Mouse (Mus musculus): ENCODE results near the gene 2310046K23Rik.
A peak's percentile ranks its signal among the peaks of the same experiment; 100 is the strongest.
"Not testable (repeated sequence)": the region's sequence is repeated elsewhere in the genome, so short reads cannot be mapped to it uniquely, and the experiment has no call there.

Gene 2310046K23Rik

GRCm38 (mm10) chr3:92512325-92512724, 22.0 kb downstream of the 2310046K23Rik start:
- TF ChIP-seq POU5F1 (IDR thresholded peaks at IDR 0.05; ENCODE audit: borderline replicate concordance, low read length) (no peak), NANOG (IDR thresholded peaks at IDR 0.05; ENCODE audit: borderline replicate concordance, low read length) (no peak), CTCF (conservative IDR thresholded peaks at IDR 0.05; ENCODE audit: low read length) (no peak)
- H3K4me1 ChIP-seq (replicated peaks; ENCODE audit: low read depth, low read length), result no peaks in the 10 kb centered on the region
- no peaks in the 10 kb centered on the region for H3K36me3 ChIP-seq (ENCODE audit: insufficient read depth, low read length)
- H3K4me3 ChIP-seq (replicated peaks; ENCODE audit: low read length), result no peak overlapping the region
- H3K9me3 ChIP-seq (ENCODE audit: low read length), result no peaks in the 10 kb centered on the region
- H3K27me3 ChIP-seq (ENCODE audit: insufficient read depth, low read length), result no peaks in the 10 kb centered on the region

GRCm38 (mm10) chr3:92510786-92511185, 23.5 kb downstream of the 2310046K23Rik start:
- Histone ChIP-seq H3K4me3 (replicated peaks; ENCODE audit: low read length) (no peak overlapping the region), H3K36me3 (ENCODE audit: insufficient read depth, low read length) (no peaks in the 10 kb centered on the region), H3K27me3 (ENCODE audit: insufficient read depth, low read length) (no peaks in the 10 kb centered on the region), H3K9me3 (ENCODE audit: low read length) (no peaks in the 10 kb centered on the region), H3K4me1 (replicated peaks; ENCODE audit: low read depth, low read length) (no peaks in the 10 kb centered on the region)
- TF ChIP-seq POU5F1 (IDR thresholded peaks at IDR 0.05; ENCODE audit: borderline replicate concordance, low read length) (no peak), CTCF (conservative IDR thresholded peaks at IDR 0.05; ENCODE audit: low read length) (peak; percentile 32)

DNA sequence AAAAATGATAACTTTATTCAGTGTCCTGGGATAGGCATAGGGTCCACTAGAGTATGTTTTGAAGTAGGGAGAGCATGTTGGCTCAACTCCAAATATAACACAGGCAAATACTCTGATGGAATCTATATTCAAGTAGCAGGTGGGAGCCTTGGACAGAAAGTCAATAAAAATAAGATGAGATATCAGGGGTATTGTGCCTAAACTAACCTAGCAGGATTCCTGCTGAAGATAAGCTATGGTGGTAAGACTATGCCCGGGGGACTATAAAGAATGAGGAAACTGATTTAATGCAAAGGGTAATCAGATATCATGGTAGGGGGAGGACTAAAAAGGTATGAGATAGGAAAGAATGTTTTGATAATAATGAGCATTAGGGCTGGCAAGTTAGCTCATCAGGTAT, 26.1 kb downstream of the 2310046K23Rik start:
- TF ChIP-seq NANOG (IDR thresholded peaks at IDR 0.05; ENCODE audit: borderline replicate concordance, low read length) (no peak), POU5F1 (IDR thresholded peaks at IDR 0.05; ENCODE audit: borderline replicate concordance, low read length) (no peak), CTCF (conservative IDR thresholded peaks at IDR 0.05; ENCODE audit: low read length) (no peak)

GRCm38 (mm10) chr3:92503528-92503927, 30.8 kb downstream of the 2310046K23Rik start:
- no peaks in the 10 kb centered on the region for H3K27me3 ChIP-seq (ENCODE audit: insufficient read depth, low read length)
- H3K36me3 ChIP-seq (ENCODE audit: insufficient read depth, low read length), result no peaks in the 10 kb centered on the region
- no peaks in the 10 kb centered on the region for H3K9me3 ChIP-seq (ENCODE audit: low read length)
- no peak for TF ChIP-seq NANOG (IDR thresholded peaks at IDR 0.05; ENCODE audit: borderline replicate concordance, low read length)
- TF ChIP-seq POU5F1 (IDR thresholded peaks at IDR 0.05; ENCODE audit: borderline replicate concordance, low read length), result no peak
- no peak for TF ChIP-seq CTCF (conservative IDR thresholded peaks at IDR 0.05; ENCODE audit: low read length)
- H3K4me3 ChIP-seq (replicated peaks; ENCODE audit: low read length), result no peak overlapping the region
- no peaks in the 10 kb centered on the region for H3K4me1 ChIP-seq (replicated peaks; ENCODE audit: low read depth, low read length)

More for the DNA sequence above, 26.1 kb downstream of the 2310046K23Rik start:
- no peak overlapping the region for H3K4me3 ChIP-seq (replicated peaks; ENCODE audit: low read length)
- H3K4me1 ChIP-seq (replicated peaks; ENCODE audit: low read depth, low read length), result no peaks in the 10 kb centered on the region
- no peaks in the 10 kb centered on the region for H3K27me3 ChIP-seq (ENCODE audit: insufficient read depth, low read length)
- H3K9me3 ChIP-seq (ENCODE audit: low read length), result no peaks in the 10 kb centered on the region
- H3K36me3 ChIP-seq (ENCODE audit: insufficient read depth, low read length), result no peaks in the 10 kb centered on the region

- H3K4me3 ChIP-seq (replicated peaks; ENCODE audit: low read length), result no peak within 1 kb of the TSS
- H3K4me1 ChIP-seq (replicated peaks; ENCODE audit: low read depth, low read length), result no peaks in the 10 kb centered on the region
- no peaks in the 10 kb centered on the region for H3K36me3 ChIP-seq (ENCODE audit: insufficient read depth, low read length)
- H3K9me3 ChIP-seq (ENCODE audit: low read length), result no peaks in the 10 kb centered on the region
- TF ChIP-seq POU5F1 (IDR thresholded peaks at IDR 0.05; ENCODE audit: borderline replicate concordance, low read length) (no peak), CTCF (conservative IDR thresholded peaks at IDR 0.05; ENCODE audit: low read length) (no peak)
- H3K27me3 ChIP-seq (ENCODE audit: insufficient read depth, low read length), result no peaks in the 10 kb centered on the region
These were observed 33.9 kb downstream of the 2310046K23Rik start, which contains the start of gene Sprr4 for GRCm38 (mm10) chr3:92500393-92500792. Gene Sprr4, minus strand, starts transcription at chr3:92500493.

- H3K4me3 ChIP-seq (replicated peaks; ENCODE audit: low read length); H3K4me1 ChIP-seq (replicated peaks; ENCODE audit: low read depth, low read length); H3K27me3 ChIP-seq (ENCODE audit: insufficient read depth, low read length); H3K36me3 ChIP-seq (ENCODE audit: insufficient read depth, low read length); H3K9me3 ChIP-seq (ENCODE audit: low read length): not testable (repeated sequence)
These were observed 44.0 kb downstream of the 2310046K23Rik start for GRCm38 (mm10) chr3:92490262-92490661.

- Histone ChIP-seq H3K27me3 (ENCODE audit: insufficient read depth, low read length) (peaks cover 2% of the 10 kb centered on the region; the same call in 1 of the 2 replicates), H3K36me3 (ENCODE audit: insufficient read depth, low read length) (no peaks in the 10 kb centered on the region), H3K4me1 (replicated peaks; ENCODE audit: low read depth, low read length) (peaks cover 3% of the 10 kb centered on the region; the same call in 1 of the 2 replicates), H3K4me3 (replicated peaks; ENCODE audit: low read length) (no peak overlapping the region), H3K9me3 (ENCODE audit: low read length) (no peaks in the 10 kb centered on the region; the same call in 1 of the 2 replicates)
- TF ChIP-seq NANOG (IDR thresholded peaks at IDR 0.05; ENCODE audit: borderline replicate concordance, low read length) (no peak), CTCF (conservative IDR thresholded peaks at IDR 0.05; ENCODE audit: low read length) (no peak), POU5F1 (IDR thresholded peaks at IDR 0.05; ENCODE audit: borderline replicate concordance, low read length) (no peak)
These were observed 48.0 kb downstream of the 2310046K23Rik start for GRCm38 (mm10) chr3:92486307-92486706.

- Histone ChIP-seq H3K4me1 (replicated peaks; ENCODE audit: low read depth, low read length) (peaks cover 3% of the 10 kb centered on the region; the same call in 1 of the 2 replicates), H3K36me3 (ENCODE audit: insufficient read depth, low read length) (no peaks in the 10 kb centered on the region), H3K9me3 (ENCODE audit: low read length) (no peaks in the 10 kb centered on the region; the same call in 1 of the 2 replicates), H3K27me3 (ENCODE audit: insufficient read depth, low read length) (peaks cover 2% of the 10 kb centered on the region; the same call in 1 of the 2 replicates), H3K4me3 (replicated peaks; ENCODE audit: low read length) (no peak within 1 kb of the TSS)
- TF ChIP-seq POU5F1 (IDR thresholded peaks at IDR 0.05; ENCODE audit: borderline replicate concordance, low read length), result no peak
- TF ChIP-seq NANOG (IDR thresholded peaks at IDR 0.05; ENCODE audit: borderline replicate concordance, low read length), result no peak
- TF ChIP-seq CTCF (conservative IDR thresholded peaks at IDR 0.05; ENCODE audit: low read length), result no peak
These were observed 48.4 kb downstream of the 2310046K23Rik start, which contains the start of gene Sprr1a for GRCm38 (mm10) chr3:92485863-92486262. Gene Sprr1a, minus strand, starts transcription at chr3:92485895.
